Mouse (Mus musculus) spleen, adult 2 months (tissue): ENCODE results near the gene Gm3776. TPM values are rescaled to one million over a fixed set of nuclear protein-coding genes. Genes with fewer than 3 reads are reported as not detected.
"Not testable (repeated sequence)": the region's sequence is repeated elsewhere in the genome, so short reads cannot be mapped to it uniquely, and the experiment has no call there.

ENCODE experiments used
- DNase-seq, 2 experiments: peaks; one replicate each; pipeline versions ENCODE4 v3.0.0 to v3.0.0-alpha.2; 2012 to 2021; ENCODE audit warnings: low spot score in 2 of 2, low read depth in 1 of 2
- H3K27ac ChIP-seq: fragments of 200-500 bp; 2 replicates; pipeline ENCODE4 v1.5.1; 2012; ENCODE audit warnings: low read length, inconsistent platforms; ENCODE audit not compliant: insufficient read depth
- H3K27me3 ChIP-seq: fragments of 200-500 bp; 2 replicates; pipeline ENCODE4 v1.6.1; 2012; ENCODE audit warnings: mild to moderate bottlenecking, moderate library complexity, low read length, inconsistent platforms; ENCODE audit not compliant: control insufficient read depth, insufficient read depth
- H3K36me3 ChIP-seq: fragments of 200-500 bp; 2 replicates; pipeline ENCODE4 v1.6.1; 2012; ENCODE audit warnings: mild to moderate bottlenecking, low read length, inconsistent platforms; ENCODE audit not compliant: control insufficient read depth, insufficient read depth
- H3K4me1 ChIP-seq: fragments of 200-500 bp; 2 replicates; pipeline ENCODE4 v1.6.1; 2011; ENCODE audit warnings: inconsistent platforms; ENCODE audit not compliant: control insufficient read depth, insufficient read depth, insufficient read length
- H3K4me3 ChIP-seq: fragments of 200-500 bp; 2 replicates; pipeline ENCODE4 v1.5.1; 2011; ENCODE audit warnings: mild to moderate bottlenecking, inconsistent platforms; ENCODE audit not compliant: insufficient read depth, insufficient read length; ENCODE audit errors: extremely low read depth
- CTCF ChIP-seq: fragments of 200-500 bp; IDR thresholded peaks from 2 replicates; pipeline ENCODE4 v1.5.1; 2011; ENCODE audit warnings: mild to moderate bottlenecking, inconsistent platforms; ENCODE audit not compliant: insufficient read depth, insufficient read length, insufficient replicate concordance; ENCODE audit errors: extremely low read depth
- POLR2A ChIP-seq: fragments of 200-500 bp; IDR thresholded peaks from 2 replicates; pipeline ENCODE4 v1.6.1; 2011; ENCODE audit warnings: low read depth, low read length, inconsistent platforms
- WGBS: fragments of 180-500 bp; shearing (Covaris S2); methylation state at CpG from one replicate; pipeline ENCODE4 v1.1.7; 2018; 5-methylcytosine and 5-hydroxymethylcytosine counted together
- polyA plus RNA-seq: library from polyadenylated mRNA; depleted of rRNA; stranded (reverse); fragments of >200 nt; gene quantifications from 2 replicates; pipeline ENCODE4 v1.2.3, GENCODE M21; 2012; rRNA removed

The Gm3776 gene
- polyA plus RNA-seq, 1 experiment = not detected

DNA sequence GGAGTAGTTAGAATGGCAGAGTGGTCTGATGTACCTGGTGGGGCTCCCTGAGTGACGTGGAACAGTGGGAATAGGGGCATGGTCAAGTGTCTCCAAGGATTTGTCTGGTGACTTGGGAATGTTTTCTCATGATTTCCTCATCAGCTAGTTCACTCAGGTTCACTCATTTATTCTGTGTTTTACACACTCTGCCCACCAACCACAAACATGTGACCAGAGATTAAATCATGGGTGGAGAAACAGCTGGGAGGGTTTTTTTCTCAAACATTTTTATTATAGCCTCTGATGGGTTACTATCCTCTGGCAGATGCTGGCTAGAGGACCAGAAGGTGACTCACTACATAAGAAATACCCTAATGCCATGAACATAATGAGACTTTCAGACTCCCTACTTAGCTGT is 41.3 kb downstream of the Gm3776 start:
- WGBS = 88% methylated on average over 1 of the region's 1 CpGs
- Histone ChIP-seq H3K4me3 (no peak overlapping the region), H3K27me3 (no peaks in the 10 kb centered on the region), H3K36me3 (no peaks in the 10 kb centered on the region), H3K4me1 (no peaks in the 10 kb centered on the region), H3K27ac (no peak overlapping the region)
- TF ChIP-seq CTCF = no peak
- no peak for TF ChIP-seq POLR2A
- no peak for DNase-seq

DNA sequence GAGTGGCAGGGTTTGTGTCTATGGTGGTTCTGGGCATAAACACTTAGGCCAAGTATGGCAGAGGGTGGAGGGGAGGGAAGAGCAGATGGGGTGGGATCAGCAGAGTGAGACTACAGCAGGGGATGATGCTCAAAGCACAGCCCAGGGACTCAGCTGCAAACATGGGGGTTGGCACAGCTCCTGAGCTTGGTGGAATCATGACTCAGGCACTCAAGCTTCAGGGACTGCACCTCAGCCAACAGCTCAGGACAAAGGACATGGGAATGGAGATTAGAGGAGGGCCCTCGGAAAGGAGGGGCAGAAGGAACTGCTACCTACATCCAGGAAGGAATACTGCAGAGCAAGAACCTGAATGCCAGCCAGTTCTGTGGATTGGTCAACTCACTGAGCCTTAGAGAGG is 42.2 kb downstream of the Gm3776 start:
- not testable (repeated sequence) for H3K4me1 ChIP-seq, H3K27ac ChIP-seq, H3K27me3 ChIP-seq, DNase-seq, H3K36me3 ChIP-seq, H3K4me3 ChIP-seq
- WGBS = 76% methylated on average over 1 of the region's 1 CpGs

DNA sequence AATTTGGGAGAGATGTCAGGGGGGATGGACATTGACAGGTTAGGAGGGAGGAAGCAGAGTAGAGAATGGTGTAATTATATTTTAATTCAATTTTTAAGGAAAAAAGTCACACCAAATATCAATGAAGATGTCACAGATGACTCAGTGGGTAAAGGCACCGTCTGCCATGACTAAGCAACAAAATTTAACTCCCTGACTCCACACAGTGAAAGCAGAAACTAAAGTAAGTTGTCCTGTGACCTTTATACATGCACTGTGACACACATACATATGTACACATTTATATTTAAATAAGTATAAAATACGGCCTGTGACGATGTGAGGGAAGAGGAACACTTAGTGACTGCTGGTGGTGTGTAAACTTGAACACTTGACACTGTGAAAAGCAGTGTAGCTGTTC is 51.2 kb downstream of the Gm3776 start:
- H3K4me3 ChIP-seq, H3K4me1 ChIP-seq, H3K27me3 ChIP-seq, H3K36me3 ChIP-seq, H3K27ac ChIP-seq, DNase-seq: not testable (repeated sequence)
- 65% methylated on average over 3 of the region's 3 CpGs for WGBS

DNA sequence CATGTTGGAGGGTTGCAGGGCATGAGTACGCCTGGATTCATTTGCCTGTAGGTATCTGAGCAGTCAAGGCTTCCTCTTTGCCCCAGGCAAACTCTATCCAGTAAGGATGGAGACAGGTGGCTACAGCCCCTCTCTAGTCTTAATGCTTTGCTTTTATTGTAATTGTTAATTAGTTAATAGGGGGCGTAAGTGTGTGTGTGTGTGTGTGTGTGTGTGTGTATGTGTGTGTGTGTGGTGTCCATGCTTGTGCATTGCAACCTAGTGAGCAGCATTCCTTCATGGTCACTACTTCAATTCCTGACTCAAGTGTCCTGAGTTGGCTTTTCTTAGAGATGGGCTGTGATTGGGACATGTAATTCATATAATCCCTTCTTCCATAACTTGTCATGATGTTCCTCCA is 57.8 kb downstream of the Gm3776 start, which contains the start of gene Omt2a:
TSS of gene Omt2a (minus strand) at position 101 of the 400 bp plus-strand sequence.
- TF ChIP-seq CTCF (no peak), POLR2A (no peak)
- DNase-seq = no peak
- Histone ChIP-seq H3K4me3 (no peak within 1 kb of the TSS), H3K36me3 (no peaks in the 10 kb centered on the region), H3K27ac (no peak within 1 kb of the TSS), H3K27me3 (no peaks in the 10 kb centered on the region), H3K4me1 (no peaks in the 10 kb centered on the region)
- 84% methylated on average over 2 of the region's 2 CpGs for WGBS

Other genes with a start within 250 kb of the Gm3776 start
- gene Gcm1, start 205.2 kb upstream of the Gm3776 start, polyA plus RNA-seq = not detected in 2 replicates
- gene Fbxo9, start 148.1 kb upstream of the Gm3776 start, polyA plus RNA-seq = 61.7 and 79.8 TPM in 2 replicates
- 3.0 and 4.0 TPM in 2 replicates for gene Ick, start 147.9 kb upstream of the Gm3776 start, polyA plus RNA-seq
- gene Gsta4, start 74.4 kb upstream of the Gm3776 start, polyA plus RNA-seq = 1.4 and 2.8 TPM in 2 replicates
- 0.18 TPM in 1 of 2 replicates, not detected in the other for gene Gsta1, start 26.5 kb upstream of the Gm3776 start, polyA plus RNA-seq
- not detected in 2 replicates for gene Gm10639, start 32.8 kb downstream of the Gm3776 start, polyA plus RNA-seq
- gene Omt2a, start 57.7 kb downstream of the Gm3776 start, polyA plus RNA-seq = not detected in 2 replicates
- gene Omt2b, start 70.5 kb downstream of the Gm3776 start, polyA plus RNA-seq = not detected in 2 replicates
- gene Gsta2, start 98.7 kb downstream of the Gm3776 start, polyA plus RNA-seq = 0.15 TPM in 1 of 2 replicates, not detected in the other
- gene Dppa5a, start 111.0 kb downstream of the Gm3776 start, polyA plus RNA-seq = not detected in 2 replicates
- gene Ooep, start 121.6 kb downstream of the Gm3776 start, polyA plus RNA-seq = not detected in 2 replicates
- 0.12 and 0.15 TPM in 2 replicates for gene Ddx43, start 138.6 kb downstream of the Gm3776 start, polyA plus RNA-seq
- gene Cgas, start 186.1 kb downstream of the Gm3776 start, polyA plus RNA-seq = 0.79 and 0.99 TPM in 2 replicates
- 9.3 and 9.9 TPM in 2 replicates for gene Mto1, start 191.1 kb downstream of the Gm3776 start, polyA plus RNA-seq
- gene Gm17324, start 191.7 kb downstream of the Gm3776 start, polyA plus RNA-seq = not detected in 2 replicates
- 2,639 and 2,890 TPM in 2 replicates for gene Eef1a1, start 232.0 kb downstream of the Gm3776 start, polyA plus RNA-seq